Mouse (Mus musculus): ENCODE measurements around the gene Cryaa. TPM values are rescaled to one million over a fixed set of nuclear protein-coding genes. Genes with fewer than 3 reads are reported as not detected.

The Cryaa gene
- not detected for polyA plus RNA-seq (2015; fragmentation: Illumina TruSeq; extraction: RNeasy Lipid Tissue Mini Kit (QIAGEN cat#74804); ENCODE audit: low read depth, low replicate concordance)

DNA sequence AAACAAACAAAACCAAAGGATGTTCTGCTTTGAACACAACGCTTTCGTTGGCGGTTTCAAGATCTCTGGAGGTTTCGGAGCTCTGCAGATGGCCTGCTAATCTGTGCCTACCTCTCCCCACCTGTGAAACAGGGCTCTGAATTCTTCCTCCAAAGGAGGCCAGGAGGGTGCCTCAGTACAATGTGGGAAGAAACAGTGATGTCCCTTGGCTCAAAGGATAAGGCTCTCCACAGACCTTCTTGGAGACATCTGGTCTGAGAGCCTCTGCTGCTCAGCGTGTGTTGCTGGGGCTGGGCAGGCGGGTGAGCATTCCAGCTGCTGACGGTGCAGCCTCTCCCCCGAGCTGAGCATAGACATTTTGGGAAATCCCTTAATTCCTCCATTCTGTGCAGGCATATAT is at the start of gene Cryaa:
TSS of gene Cryaa (plus strand) at position 301 of the 400 bp plus-strand sequence.

DNA sequence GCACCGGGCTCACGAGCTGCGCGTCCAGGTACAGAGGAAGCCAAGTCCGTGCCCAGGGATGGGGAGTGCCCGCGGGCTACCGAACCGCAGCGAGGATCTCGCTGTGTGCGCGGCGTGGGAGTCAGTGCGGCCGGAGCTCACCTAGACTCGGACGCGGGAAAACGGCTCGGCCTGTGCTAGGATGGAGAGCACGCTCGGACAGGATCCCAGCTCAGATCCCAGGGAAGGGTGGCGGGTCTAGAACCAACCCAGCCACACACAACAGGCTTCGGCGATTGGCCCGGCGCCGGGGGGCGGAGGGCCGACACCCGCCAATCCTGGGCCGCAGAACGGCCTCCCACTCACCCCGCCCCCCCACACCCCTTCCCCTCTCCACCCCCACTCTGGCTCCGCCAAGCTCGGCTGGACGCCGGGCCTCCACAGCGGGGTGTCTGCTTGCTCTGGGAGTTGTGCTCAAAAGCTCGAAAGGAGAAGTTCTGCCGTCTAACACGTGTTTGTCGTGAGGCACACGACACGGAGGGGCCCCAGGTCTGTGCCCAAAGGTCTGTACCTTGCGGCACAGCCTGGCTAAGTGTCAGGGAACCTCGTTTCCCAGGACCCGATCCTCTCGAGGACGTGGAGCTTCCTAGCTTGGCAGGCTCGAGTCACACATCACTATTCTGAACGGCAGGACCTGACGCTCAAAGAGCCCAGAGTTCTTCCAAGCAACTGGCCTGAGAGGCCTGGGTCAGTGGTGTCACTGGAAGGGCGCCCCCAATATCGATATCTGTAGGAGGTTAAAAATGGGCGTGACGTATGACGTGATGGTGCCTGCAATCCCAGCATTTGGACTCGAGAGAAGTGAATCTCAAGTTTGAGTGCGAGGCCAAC is 40.4 kb upstream of the Cryaa start, which contains the start of gene Cbs:
TSS of gene Cbs (minus strand) at position 297 of the 870 bp plus-strand sequence.

DNA sequence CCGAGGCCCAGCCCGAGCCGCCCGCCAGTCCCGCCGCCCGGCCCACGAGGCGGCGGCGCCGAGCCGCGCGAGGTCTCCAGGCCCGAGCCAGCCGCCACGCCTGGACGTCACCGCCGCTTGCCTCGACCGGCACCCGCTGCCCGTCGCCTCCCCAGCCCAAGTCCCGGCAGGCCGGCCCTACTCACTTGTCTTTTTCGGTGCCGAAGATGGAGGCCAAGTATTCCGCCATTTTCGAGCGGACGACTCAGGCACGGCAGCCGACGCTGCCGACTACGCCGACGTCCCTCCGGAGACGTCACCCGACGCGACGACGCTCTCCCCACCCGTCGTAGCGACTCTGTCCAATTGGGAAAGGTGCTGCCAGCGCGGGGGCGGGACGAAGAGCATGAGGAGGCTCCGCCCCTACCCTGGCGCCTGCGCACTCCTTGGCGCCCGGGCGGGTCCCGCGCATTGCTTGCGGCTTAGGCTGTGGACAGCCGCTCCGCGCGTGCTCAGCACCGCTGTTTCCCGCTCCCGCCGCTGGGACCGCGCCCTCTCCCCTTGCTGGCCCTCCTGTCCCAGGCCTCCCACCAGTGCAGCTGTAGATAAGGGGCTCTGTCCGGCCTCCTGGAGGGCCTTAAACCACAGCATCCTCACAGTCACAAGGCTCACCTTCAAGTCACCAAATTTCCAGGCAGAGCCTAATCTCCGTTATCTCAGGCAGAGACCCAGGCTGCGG is 19.0 kb upstream of the Cryaa start, which contains the start of gene U2af1:
TSS of gene U2af1 (minus strand) at position 425 of the 718 bp plus-strand sequence.

Other genes starting within 250 kb of the Cryaa start
- gene Wdr4, start 157.8 kb upstream of the Cryaa start, polyA plus RNA-seq (2015; fragmentation: Illumina TruSeq; extraction: RNeasy Lipid Tissue Mini Kit (QIAGEN cat#74804); ENCODE audit: low read depth, low replicate concordance): 18.9 TPM
- 368 TPM for gene Ndufv3, start 157.7 kb upstream of the Cryaa start, polyA plus RNA-seq (2015; fragmentation: Illumina TruSeq; extraction: RNeasy Lipid Tissue Mini Kit (QIAGEN cat#74804); ENCODE audit: low read depth, low replicate concordance)
- 8.9 TPM for gene Pknox1, start 113.1 kb upstream of the Cryaa start, polyA plus RNA-seq (2015; fragmentation: Illumina TruSeq; extraction: RNeasy Lipid Tissue Mini Kit (QIAGEN cat#74804); ENCODE audit: low read depth, low replicate concordance)
- 33.6 TPM for gene Cbs, start 40.6 kb upstream of the Cryaa start, polyA plus RNA-seq (2015; fragmentation: Illumina TruSeq; extraction: RNeasy Lipid Tissue Mini Kit (QIAGEN cat#74804); ENCODE audit: low read depth, low replicate concordance)
- 119 TPM for gene U2af1, start 18.9 kb upstream of the Cryaa start, polyA plus RNA-seq (2015; fragmentation: Illumina TruSeq; extraction: RNeasy Lipid Tissue Mini Kit (QIAGEN cat#74804); ENCODE audit: low read depth, low replicate concordance)
- gene Sik1, start 178.0 kb downstream of the Cryaa start, polyA plus RNA-seq (2015; fragmentation: Illumina TruSeq; extraction: RNeasy Lipid Tissue Mini Kit (QIAGEN cat#74804); ENCODE audit: low read depth, low replicate concordance): 6.8 TPM

Data from brain, adult 10 weeks (tissue).